Mouse (Mus musculus) kidney, postnatal 14 days (tissue): ENCODE measurements around the gene Olfr1355.
"Not testable (repeated sequence)": the region's sequence is repeated elsewhere in the genome, so short reads cannot be mapped to it uniquely, and the experiment has no call there.

ENCODE experiments used
- DNase-seq: peaks from one replicate; pipeline ENCODE4 v3.0.0; 2022; ENCODE audit warnings: mixed read lengths

The Olfr1355 gene

DNA sequence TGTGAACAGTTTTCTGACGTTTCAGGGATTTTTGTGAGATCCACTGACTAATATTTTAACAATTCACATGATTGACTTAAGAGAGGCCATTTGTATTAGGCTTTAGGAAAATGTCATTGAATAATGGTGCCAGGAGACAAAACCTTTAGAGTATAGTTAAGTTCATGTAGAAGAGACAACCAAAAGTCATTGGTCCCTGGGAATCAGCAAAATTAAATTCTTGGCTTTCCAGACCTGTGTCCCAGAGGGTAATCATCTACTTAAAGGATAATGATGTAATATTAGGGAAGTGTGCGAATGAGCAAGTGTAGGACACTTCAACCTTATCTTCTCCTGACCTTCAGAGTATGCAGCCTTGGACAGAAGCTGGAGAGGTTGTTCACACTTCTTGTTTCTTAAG, at the start of gene Olfr1355:
TSS of gene Olfr1355 (plus strand) at position 301 of the 400 bp plus-strand sequence.
- no peak for DNase-seq

- not testable (repeated sequence) for DNase-seq
These were observed 34.9 kb upstream of the Olfr1355 start for GRCm38 (mm10) chr10:78840456-78840855.

- DNase-seq: no peak
These were observed 23.3 kb upstream of the Olfr1355 start, which contains the start of gene Olfr1356 for GRCm38 (mm10) chr10:78852066-78852465. Gene Olfr1356 (minus strand): TSS chr10:78852166.

- DNase-seq: not testable (repeated sequence)
These were observed 37.5 kb downstream of the Olfr1355 start, which contains the start of gene Olfr1354 for GRCm38 (mm10) chr10:78912871-78913270. Gene Olfr1354 (plus strand): TSS chr10:78913171.
